Mouse (Mus musculus): ENCODE results near the gene Cox7a2. TPM values are rescaled to one million over a fixed set of nuclear protein-coding genes. Genes with fewer than 3 reads are reported as not detected.

Gene Cox7a2
- polyA plus RNA-seq, 2 experiments = 279 to 577 TPM

DNA sequence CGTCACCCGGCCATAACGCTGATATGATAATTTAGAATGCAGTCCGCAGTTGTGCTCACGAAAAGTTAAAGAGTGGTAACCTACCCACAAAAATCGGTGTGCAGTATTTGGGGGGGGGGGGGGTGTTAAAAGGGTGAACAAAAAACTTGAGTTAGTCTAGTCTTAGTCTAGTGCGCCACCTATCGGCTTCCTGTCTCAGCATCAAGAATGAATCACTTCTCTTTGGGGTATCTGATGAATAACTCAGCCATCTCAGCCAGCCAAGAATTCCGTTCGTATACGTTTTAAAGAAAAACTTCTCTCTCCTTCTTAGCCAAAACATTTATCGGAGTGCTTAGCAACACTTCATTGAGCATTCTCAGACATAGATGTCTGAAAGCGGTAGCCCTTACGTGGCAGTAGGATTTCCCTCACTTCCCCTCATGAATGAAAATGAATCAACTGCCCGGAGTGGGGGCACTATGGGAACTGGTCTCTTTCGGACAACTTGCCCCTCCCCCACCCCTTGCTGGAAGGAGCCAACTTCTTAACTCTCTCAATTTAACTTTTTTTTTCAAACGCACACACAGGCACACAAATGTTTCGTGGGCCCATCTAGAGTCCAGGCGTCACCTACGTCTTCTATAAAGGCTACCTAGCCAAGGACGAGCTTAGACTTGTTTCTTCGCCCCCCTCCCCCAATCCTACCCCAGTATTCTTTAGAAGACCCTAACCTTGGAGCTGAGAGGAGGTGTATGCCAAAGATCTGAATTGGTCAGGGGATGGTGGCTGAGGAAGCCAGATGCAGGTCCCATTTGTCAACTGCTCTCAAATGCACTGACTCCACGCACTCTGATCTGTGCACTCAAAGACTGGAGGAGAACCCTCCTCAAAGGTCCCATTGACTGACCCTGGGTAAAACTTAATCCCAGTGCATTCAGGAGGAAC lies 42.5 kb downstream of the Cox7a2 start:
- TF ChIP-seq EP300 (IDR thresholded peaks at IDR 0.05; ENCODE audit: low read depth) = no peak
- TF ChIP-seq CTCF (IDR thresholded peaks at IDR 0.05; ENCODE audit: low read depth) = peak; percentile 48
- no peaks in the 10 kb centered on the region for H3K36me3 ChIP-seq (replicated peaks; ENCODE audit: control insufficient read depth, insufficient read depth, low read depth)
- H3K4me3 ChIP-seq (ENCODE audit: insufficient read depth in 1 of 2, low read depth in 2 of 2, low read length in 2 of 2) = no peak overlapping the region
- H3K27ac ChIP-seq = no peak overlapping the region
- 10% methylated on average over 23 of the region's 23 CpGs for WGBS (ENCODE audit: insufficient replicate concordance)
- H3K4me1 ChIP-seq (replicated peaks; ENCODE audit: control insufficient read depth in 2 of 2, insufficient read depth in 2 of 2, low read length in 1 of 2) = no peaks in the 10 kb centered on the region
- H3K27me3 ChIP-seq (ENCODE audit: control insufficient read depth, insufficient read depth, low read length) = peaks cover 38% of the 10 kb centered on the region
- H3K9ac ChIP-seq (replicated peaks) = no peak overlapping the region
- no peaks in the 10 kb centered on the region for H3K9me3 ChIP-seq (ENCODE audit: control insufficient read depth, low read length)
- no peak overlapping the region for H3K4me2 ChIP-seq (ENCODE audit: low read depth)
- ATAC-seq (ENCODE audit: insufficient read depth) (no peak), DNase-seq (ENCODE audit: low read depth in 3 of 3, low spot score in 3 of 3) (no peak)

DNA sequence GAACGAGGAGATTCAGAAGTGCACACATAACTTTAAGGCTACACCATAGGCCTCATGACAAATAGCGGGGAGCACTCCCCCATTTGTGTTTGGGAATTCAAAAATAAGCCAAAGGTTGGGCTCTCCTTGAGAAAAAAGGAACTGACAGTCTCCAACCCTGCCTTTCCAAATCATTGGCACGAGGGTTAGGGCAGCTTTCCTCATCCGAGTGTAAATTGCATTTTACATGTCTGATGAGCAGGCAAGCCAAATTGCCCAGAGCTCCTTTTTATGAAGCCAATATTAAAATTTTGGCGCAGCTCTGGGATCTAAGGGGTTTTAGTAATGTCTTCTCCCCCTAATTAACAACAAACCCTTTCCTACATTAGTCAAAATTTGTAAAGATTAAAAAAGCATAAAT lies 43.2 kb downstream of the Cox7a2 start:
- Histone ChIP-seq H3K4me1 (replicated peaks; ENCODE audit: control insufficient read depth in 2 of 2, insufficient read depth in 2 of 2, low read length in 1 of 2) (no peaks in the 10 kb centered on the region), H3K4me2 (ENCODE audit: low read depth) (no peak overlapping the region), H3K27me3 (ENCODE audit: control insufficient read depth, insufficient read depth, low read length) (peaks cover 38% of the 10 kb centered on the region), H3K9ac (replicated peaks) (no peak overlapping the region), H3K4me3 (ENCODE audit: insufficient read depth in 1 of 2, low read depth in 2 of 2, low read length in 2 of 2) (no peak overlapping the region), H3K36me3 (replicated peaks; ENCODE audit: control insufficient read depth, insufficient read depth, low read depth) (no peaks in the 10 kb centered on the region), H3K9me3 (ENCODE audit: control insufficient read depth, low read length) (no peaks in the 10 kb centered on the region), H3K27ac (no peak overlapping the region)
- no peak for TF ChIP-seq EP300 (IDR thresholded peaks at IDR 0.05; ENCODE audit: low read depth)
- TF ChIP-seq CTCF (IDR thresholded peaks at IDR 0.05; ENCODE audit: low read depth) = no peak
- ATAC-seq (ENCODE audit: insufficient read depth) (no peak), DNase-seq (ENCODE audit: low read depth in 3 of 3, low spot score in 3 of 3) (no peak)
- 37% methylated on average over 5 of the region's 5 CpGs for WGBS (ENCODE audit: insufficient replicate concordance)

- Histone ChIP-seq H3K9ac (replicated peaks) (no peak overlapping the region), H3K4me1 (replicated peaks; ENCODE audit: control insufficient read depth in 2 of 2, insufficient read depth in 2 of 2, low read length in 1 of 2) (no peaks in the 10 kb centered on the region), H3K9me3 (ENCODE audit: control insufficient read depth, low read length) (no peaks in the 10 kb centered on the region), H3K27ac (no peak overlapping the region), H3K36me3 (replicated peaks; ENCODE audit: control insufficient read depth, insufficient read depth, low read depth) (no peaks in the 10 kb centered on the region), H3K27me3 (ENCODE audit: control insufficient read depth, insufficient read depth, low read length) (peaks cover 23% of the 10 kb centered on the region), H3K4me2 (ENCODE audit: low read depth) (peak overlapping the region; percentile 35), H3K4me3 (ENCODE audit: insufficient read depth in 1 of 2, low read depth in 2 of 2, low read length in 2 of 2) (0 out of 4 replicates have a peak overlapping the region, but pooled peaks of 1 of the 2 experiments have one; percentile 5)
- no peak for TF ChIP-seq EP300 (IDR thresholded peaks at IDR 0.05; ENCODE audit: low read depth)
- TF ChIP-seq CTCF (IDR thresholded peaks at IDR 0.05; ENCODE audit: low read depth) = no peak
- WGBS (ENCODE audit: insufficient replicate concordance) = 9% methylated on average over 16 of the region's 16 CpGs
- no peak for DNase-seq (ENCODE audit: low read depth in 3 of 3, low spot score in 3 of 3)
- ATAC-seq (ENCODE audit: insufficient read depth) = no peak
Measured at GRCm38 (mm10) chr9:79714471-79715045, 45.1 kb downstream of the Cox7a2 start.

Other genes with a start within 250 kb of the Cox7a2 start
- gene Col12a1, start 41.0 kb downstream of the Cox7a2 start, polyA plus RNA-seq (2012; rRNA removed) = 0.58 and 0.85 TPM in 2 replicates
- gene Col12a1, start 41.0 kb downstream of the Cox7a2 start, polyA plus RNA-seq (2014; fragmentation: Nextera tagmentation; extraction: Ambion mirVana) = 0.66 and 0.90 TPM in 2 replicates
- gene Tmem30a, start 33.6 kb upstream of the Cox7a2 start, polyA plus RNA-seq (2012; rRNA removed) = 8.5 and 11.9 TPM in 2 replicates
- gene Tmem30a, start 33.6 kb upstream of the Cox7a2 start, polyA plus RNA-seq (2014; fragmentation: Nextera tagmentation; extraction: Ambion mirVana) = 31.0 and 31.2 TPM in 2 replicates